Mouse (Mus musculus): ENCODE measurements around the gene Cwc25. TPM values are rescaled to one million over a fixed set of nuclear protein-coding genes. Genes with fewer than 3 reads are reported as not detected.
A peak's percentile ranks its signal among the peaks of the same experiment; 100 is the strongest.

The Cwc25 gene
- 1 to 10 TPM; 5.5 to 5.7 TPM for total RNA-seq (2021)
- long read RNA-seq, experiment 1, partial matches to known transcripts: 0 of 5 reads
- long read RNA-seq, experiment 1, other reads (novel, unspliced or antisense): 2 of 5 reads
- long read RNA-seq, experiment 2, transcript Cwc25-201 (10 exons, 3,105 nt): major isoform, 6 of 7 reads
- long read RNA-seq, experiment 2, partial matches to known transcripts: 0 of 7 reads
- long read RNA-seq, experiment 2, other reads (novel, unspliced or antisense): 1 of 7 reads

GRCm38 (mm10) chr11:97766154-97766881 is at the start of gene Cwc25:
TSS of gene Cwc25 (minus strand) at chr11:97766556.
- intact Hi-C loops (cut with DNase I): loop anchor here (2.0 kb wide), 1 partner anchor 14 kb away; no protein-coding TSS in a partner anchor
- peak; percentile 88 to 93 for DNase-seq

DNA sequence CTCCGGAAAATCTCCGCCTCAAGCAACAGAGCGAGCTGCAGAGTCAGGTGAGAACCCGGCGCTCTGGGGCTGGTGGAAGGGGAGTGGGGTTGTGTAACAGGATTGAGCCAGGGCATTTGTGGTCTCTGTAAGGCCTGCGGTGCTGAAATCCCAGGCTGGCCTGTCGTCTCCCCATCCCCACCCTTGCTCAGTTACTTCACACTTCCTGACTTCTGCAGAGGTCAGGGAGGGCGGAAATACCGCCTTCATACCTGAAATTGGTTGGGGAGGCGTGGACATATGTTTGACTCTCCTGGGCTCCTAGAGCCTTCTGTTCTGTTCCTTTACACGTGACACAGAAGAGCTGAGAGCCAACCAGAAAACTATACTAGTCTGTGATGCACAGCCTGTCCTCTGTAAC is 49.4 kb upstream of the Cwc25 start:
- no peak for DNase-seq
- intact Hi-C loops (cut with DNase I): no loop called here

DNA sequence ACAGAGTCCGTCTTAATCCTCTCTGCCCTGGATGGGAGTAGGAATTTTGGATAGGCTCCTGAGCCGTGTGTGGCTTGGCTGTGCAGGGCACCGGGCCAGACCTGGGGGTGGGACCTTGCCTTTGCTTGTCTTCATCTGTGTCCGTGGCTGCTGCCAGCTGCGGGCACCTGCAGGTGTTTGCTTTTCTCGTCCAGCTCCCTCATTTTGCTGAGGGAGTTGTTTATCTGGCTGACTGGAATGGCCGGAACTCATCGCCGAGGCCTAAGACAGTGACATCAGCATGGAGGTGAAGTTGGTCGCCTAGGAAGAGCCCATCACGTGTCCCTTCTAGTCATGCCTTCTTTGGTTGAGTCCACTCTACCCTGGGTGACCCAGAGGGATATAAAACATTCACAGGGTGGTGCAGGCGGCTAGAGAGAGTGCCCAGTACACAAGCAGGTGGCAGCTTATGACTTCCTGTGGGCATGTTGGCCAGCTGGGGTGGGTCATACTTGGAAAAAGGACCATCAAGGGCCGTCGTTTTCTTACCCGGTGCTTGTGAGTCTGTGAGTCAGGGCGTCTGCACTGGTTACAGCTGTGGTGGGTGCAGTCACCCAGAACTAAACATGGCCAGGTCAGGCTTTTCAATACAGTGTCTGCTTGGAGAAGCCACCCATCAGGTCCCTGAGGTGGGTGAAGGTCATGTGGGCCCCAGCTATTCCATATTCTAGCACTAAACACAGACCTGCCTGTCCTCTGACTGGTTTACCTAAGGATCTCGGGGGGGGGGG is 47.6 kb upstream of the Cwc25 start:
- intact Hi-C loops (cut with DNase I): no loop called here
- DNase-seq: no peak

DNA sequence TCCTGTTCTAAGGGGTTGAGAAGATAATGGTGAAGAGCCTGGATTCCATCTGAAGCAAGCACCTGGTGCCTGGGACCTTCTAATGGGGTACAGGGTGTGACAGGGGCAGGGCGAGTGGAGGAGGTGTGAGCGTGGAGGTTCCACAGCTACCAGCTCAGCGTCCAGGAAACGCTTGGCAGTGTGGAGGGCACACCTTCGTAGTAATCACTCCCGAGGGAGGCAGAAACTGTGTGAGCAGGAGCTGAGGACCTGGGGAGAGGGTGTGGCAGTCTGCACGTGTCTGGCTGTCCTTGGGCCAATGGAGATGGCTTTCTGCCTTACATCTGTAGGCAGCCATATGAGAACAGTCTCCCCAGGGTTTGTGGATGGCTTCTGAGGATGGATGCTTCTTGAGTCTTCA is 46.7 kb upstream of the Cwc25 start:
- intact Hi-C loops (cut with DNase I): no loop called here
- DNase-seq: no peak

GRCm38 (mm10) chr11:97812491-97812921 is 46.1 kb upstream of the Cwc25 start:
- DNase-seq: no peak
- intact Hi-C loops (cut with DNase I): no loop called here

GRCm38 (mm10) chr11:97811569-97812362 is 45.4 kb upstream of the Cwc25 start:
- DNase-seq: no peak
- intact Hi-C loops (cut with DNase I): no loop called here

DNA sequence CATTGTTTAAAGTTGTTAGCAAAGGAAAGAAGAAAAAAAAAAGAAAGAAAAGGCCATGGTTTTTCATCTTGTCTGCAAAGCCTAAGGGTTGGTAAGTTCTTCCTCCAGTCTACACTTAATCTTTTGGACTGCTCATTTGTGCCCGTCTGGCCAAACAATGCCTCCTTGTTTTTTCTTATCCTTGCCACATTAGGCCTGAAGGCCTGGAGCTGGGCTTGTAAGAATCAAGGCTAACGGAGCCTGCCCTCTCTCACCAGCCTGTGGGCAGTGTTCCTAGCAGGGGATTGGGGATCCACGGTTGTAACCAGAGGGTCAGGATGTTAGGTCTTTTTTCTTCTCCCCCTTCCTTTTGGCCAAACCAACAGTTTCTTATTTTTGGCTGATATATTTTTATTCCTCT is 44.6 kb upstream of the Cwc25 start:
- intact Hi-C loops (cut with DNase I): no loop called here
- DNase-seq: no peak

GRCm38 (mm10) chr11:97810356-97810755 is 44.0 kb upstream of the Cwc25 start:
- intact Hi-C loops (cut with DNase I): no loop called here
- no peak for DNase-seq

GRCm38 (mm10) chr11:97809235-97810121 is 43.1 kb upstream of the Cwc25 start:
- no peak for DNase-seq
- intact Hi-C loops (cut with DNase I): no loop called here

DNA sequence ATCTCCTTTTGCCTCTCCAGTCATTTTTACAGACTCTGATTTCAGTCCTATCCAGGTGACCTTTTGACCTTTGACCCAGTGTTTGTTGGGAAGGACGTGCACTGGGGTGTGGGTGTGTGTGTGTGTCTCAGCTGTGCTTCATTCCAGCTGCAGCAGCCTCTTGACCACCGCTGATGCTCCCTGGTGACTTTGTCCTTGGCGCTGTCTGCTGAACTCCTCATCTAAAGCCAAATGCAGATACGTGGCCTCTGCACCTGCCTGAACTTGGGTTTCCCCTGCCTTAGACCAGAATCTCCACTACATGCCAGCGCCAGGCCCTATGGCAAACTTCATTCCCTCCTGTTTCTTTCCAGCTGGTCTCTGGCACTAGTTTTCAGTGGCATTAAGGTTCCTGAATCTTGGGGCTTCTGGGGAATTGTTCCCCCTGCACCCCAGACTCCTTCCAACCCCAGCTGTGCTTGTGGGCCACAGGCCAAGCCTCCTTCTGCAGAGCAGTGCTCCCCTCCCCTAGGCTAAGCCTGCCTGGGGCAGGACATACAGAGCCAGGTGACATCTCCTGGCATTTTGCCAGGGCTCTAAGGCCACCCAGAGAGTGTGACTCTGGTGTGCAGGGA is 42.4 kb upstream of the Cwc25 start:
- no peak for DNase-seq
- intact Hi-C loops (cut with DNase I): no loop called here

GRCm38 (mm10) chr11:97808093-97808492 is 41.7 kb upstream of the Cwc25 start:
- intact Hi-C loops (cut with DNase I): no loop called here
- peak in 1 of 2 experiments; percentile 47 for DNase-seq

DNA sequence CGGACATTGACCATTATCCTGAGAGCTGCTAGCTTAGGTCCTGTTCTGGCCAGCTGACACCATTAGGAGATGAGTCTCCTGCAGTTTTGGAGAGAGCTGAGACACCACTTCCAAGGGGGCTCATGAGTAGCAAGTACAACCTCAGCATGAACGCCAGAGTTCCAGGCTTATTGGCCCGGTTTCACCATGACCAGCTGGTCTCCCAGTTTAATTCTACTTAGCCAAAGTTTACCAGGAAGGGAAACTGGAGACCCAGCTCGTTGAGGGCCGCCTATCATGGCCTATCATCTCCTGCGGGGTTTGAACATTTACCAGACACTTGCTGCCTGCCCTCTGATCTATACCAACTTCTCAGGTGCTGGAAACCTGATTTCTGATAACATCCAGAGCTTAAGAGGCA is 41.3 kb upstream of the Cwc25 start:
- intact Hi-C loops (cut with DNase I): no loop called here
- no peak for DNase-seq

DNA sequence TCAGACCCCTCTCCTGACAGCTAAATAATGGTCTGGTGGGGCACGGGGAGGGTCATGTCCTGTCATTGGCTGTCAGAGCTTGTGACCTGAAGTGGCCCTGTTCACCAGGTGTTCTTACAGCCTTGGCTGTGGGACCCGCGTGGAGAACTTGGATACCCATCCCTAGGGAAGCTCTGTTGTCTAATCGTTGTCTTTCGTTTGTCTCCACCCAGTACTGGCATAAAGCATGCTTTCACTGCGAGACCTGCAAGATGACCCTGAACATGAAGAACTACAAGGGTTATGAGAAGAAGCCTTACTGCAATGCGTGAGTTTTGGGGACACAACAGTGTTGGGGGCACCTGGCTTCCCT is 40.2 kb upstream of the Cwc25 start:
- intact Hi-C loops (cut with DNase I): no loop called here
- DNase-seq: no peak

DNA sequence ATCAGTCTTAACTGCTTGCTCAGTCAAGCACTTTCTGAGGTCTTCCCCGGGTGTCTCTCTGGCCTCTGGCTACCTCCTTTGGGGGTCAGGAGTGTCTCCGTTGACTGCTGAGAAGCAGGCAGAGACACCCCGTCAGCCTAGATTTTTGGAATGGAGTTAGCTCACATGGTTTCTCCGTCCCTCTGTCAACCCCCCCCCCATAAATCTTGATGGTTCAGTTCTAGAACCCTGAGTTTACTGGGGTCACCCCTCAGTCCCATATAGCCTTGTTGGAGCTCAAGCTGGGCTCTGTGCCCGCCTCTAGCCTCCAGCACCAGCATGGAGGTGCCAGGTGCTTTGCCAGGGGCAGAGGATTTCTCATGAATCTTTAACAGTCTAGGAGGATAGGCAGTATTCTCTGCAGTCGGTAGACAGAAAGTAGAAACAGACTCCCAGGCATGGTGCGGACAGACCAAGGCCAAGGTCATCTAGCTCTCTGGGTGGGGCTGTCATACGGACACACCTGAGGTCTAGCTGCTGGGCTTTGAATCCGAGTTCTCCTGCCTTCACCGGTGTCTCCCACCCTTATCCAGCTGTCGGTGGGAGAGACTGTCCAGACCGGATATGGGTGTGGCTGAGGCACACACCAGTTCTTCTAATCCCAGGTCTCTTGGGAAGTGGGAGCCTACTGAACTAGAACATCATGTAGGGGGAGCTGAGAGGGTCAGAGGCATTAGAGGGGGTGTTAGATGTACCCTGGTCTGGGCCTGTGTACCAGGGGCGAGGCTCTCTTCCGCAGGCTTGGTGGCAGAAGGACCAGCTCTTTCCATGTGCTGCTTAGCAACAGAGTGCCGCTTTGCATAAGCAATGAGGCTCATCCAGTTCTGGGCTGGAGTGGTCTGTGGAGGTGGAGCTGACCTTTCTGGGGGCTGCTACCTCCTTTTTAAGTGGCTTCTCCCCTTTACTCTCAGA is 39.6 kb upstream of the Cwc25 start:
- intact Hi-C loops (cut with DNase I): no loop called here
- no peak for DNase-seq

GRCm38 (mm10) chr11:97804841-97805661 is 38.7 kb upstream of the Cwc25 start:
- no peak for DNase-seq
- intact Hi-C loops (cut with DNase I): no loop called here

DNA sequence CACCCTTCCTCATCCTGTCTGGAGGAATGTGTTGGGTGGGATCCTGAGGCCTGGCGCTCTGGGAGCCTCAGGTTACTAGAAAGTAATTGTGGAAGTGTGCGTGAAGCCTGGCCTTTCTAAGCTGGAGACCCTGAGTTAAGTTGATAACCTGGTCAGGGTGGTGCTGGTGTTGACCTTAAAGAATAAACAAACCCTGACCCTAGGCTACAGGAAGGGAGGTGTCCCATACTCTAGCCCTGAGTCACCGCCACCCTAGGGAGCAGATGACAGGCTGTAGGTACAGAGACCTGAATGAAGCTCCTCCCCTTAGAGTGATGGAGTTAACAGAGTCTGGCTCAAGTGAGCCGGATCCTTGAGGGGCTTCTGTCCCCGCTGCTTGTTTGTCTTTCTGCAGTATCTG is 37.5 kb upstream of the Cwc25 start:
- no peak for DNase-seq
- intact Hi-C loops (cut with DNase I): no loop called here

GRCm38 (mm10) chr11:97802495-97802894 is 36.1 kb upstream of the Cwc25 start:
- no peak for DNase-seq
- intact Hi-C loops (cut with DNase I): no loop called here

DNA sequence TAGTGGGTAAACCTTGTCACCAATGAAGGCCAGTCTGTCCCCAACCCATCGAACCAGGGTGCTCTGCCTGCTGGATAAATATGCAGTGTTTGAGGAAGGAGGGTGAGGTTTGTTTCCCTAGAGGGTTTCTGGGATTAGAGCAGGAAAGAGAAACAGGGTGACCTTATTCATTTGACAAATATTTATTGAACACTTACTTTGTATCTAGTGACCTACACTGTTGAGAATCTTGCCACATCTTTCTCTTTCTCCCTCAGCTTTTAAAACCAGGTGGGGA is 35.8 kb upstream of the Cwc25 start:
- intact Hi-C loops (cut with DNase I): no loop called here
- no peak for DNase-seq
